Mouse (Mus musculus) brain, adult 10 weeks (tissue): ENCODE results near the gene Smc4. TPM values are rescaled to one million over a fixed set of nuclear protein-coding genes. Genes with fewer than 3 reads are reported as not detected.

Experiments used
- polyA plus RNA-seq: library from polyadenylated mRNA; stranded (reverse); fragments of 350-450 nt; fragmentation: Illumina TruSeq; extraction: RNeasy Lipid Tissue Mini Kit (QIAGEN cat#74804); gene quantifications from one replicate; pipeline ENCODE4 v1.2.3, GENCODE M21; 2015; ENCODE audit warnings: low read depth, low replicate concordance

The Smc4 gene
- 4.8 TPM for polyA plus RNA-seq

DNA sequence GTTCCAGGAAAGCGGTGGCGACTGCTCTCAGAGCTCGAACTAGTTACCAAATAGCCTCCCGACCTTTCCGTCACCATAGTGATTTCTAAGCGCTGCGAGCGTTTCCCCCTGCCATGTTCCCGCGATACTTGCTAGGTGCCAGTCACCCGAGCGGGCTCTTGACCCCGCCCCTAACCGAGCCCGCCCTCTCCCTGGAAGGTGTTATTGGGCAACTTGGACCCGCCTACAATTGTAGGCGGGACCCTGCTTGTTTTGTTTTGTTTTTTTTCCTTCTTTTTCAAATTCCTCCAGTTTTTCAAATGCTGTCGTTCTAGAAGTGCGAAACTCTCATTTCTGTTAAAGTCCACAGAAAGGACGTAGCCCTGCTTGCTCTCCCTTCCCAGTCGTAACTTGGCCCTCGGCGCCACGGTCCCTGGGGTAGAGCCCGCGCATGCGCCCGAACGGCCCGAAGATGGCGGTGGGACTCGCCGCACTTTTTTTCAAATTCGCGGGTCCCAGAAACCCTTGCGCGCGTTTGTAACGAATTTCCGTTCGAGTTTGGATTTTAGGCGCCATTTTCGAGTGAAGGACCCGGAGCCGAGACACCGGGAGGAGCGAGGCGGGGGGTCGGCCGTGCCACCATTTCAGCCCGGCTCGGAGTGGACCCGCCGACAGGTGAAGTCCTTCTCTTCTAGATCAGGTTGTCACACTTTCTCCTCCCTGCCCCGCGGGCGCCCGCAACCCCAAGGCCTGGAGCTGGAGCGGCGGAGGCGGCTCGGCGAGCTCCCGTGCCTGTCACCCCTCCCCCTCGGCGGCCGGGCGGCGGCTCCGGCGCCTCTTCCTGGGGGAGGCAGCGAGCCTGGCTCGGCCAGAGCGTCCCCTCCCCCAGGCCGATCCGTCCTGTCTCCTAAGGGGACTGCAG lies at the start of gene Smc4, which contains the start of gene Ift80:
TSS of gene Smc4 (plus strand) at position 302 of the 901 bp plus-strand sequence.
TSS of gene Ift80 (minus strand) at position 134 of the 901 bp plus-strand sequence.

DNA sequence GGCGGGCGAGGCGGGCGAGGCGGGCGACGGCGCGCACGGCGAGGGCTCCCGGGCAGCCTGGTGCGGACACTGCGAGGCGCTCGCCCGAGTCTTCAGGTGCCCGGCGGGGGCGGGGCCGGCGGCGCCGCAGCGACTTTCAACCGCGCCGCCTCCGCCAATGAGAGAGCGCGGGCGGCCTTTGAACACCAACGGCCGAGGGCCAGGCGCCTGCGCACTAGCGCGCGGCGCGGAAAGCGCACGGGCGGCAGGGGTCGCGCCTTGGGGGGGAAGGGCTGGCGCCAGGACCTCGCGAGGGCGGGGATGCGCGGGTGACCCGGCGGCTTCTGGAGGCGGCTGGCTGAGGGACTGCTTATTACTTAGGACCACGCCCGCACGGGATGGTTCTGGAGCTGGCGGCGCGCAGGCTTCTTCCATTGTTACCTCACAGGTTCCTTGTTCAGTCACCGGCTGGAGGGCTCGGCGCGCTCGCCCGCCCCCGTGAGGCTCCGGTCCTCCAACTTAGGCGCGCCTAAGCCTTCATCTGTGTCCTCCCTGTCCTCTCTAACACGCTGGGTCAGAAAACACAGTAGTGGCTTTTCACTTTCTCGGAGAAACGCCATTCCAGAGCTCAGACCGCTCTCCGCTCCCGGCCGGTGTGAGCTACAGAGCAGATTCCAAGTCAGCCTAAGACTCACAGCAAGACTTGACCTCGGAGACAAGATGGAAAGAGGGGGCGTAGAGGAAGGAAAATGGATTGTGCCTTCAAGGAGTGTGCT lies 40.3 kb downstream of the Smc4 start, which contains the start of gene Trim59:
TSS of gene Trim59 (minus strand) at position 111 of the 755 bp plus-strand sequence.

Other genes with a start within 250 kb of the Smc4 start
- gene 1110032F04Rik, start 135.2 kb upstream of the Smc4 start, polyA plus RNA-seq = 12.7 TPM
- gene Ift80, start 168 bp upstream of the Smc4 start, polyA plus RNA-seq = 18.9 TPM
- gene Trim59, start 40.0 kb downstream of the Smc4 start, polyA plus RNA-seq = 22.1 TPM
- gene Kpna4, start 122.4 kb downstream of the Smc4 start, polyA plus RNA-seq = 60.3 TPM
- not detected for gene Arl14, start 217.7 kb downstream of the Smc4 start, polyA plus RNA-seq